Mouse (Mus musculus): Measurements from ENCODE around the gene Exosc9. TPM values are rescaled to one million over a fixed set of nuclear protein-coding genes. Genes with fewer than 3 reads are reported as not detected.

The Exosc9 gene
- polyA plus RNA-seq, 1 experiment from 2014 or later: 24.8 TPM

DNA sequence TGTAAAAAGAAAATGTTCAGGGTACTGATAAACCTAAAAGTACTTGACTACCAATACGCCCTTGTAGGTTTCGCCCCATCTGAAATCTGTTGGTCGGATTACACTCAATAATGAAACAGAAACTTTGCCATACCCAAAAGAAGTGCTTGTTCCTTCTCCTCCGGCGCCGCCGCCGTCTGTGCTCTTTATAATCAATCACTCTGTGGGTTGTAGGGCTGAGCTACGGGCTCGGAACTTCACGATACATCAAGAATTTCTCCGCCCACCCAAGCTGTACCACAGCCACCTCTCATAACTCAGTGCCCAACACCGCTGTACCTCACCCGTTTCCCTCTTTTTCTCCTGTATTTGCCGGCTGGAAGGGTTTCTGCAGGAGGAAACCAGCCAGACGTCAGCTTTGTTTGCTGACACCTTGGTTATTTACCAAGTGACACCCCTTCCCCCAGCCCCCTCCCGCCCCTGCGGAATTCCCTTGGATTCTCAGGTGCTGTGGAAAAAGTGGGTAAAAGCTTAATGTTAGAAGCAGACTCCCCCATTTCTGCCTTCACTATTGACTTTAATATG, 20.3 kb upstream of the Exosc9 start:
- Histone ChIP-seq H3K27ac (ENCODE audit: low read depth) (no peak overlapping the region), H3K4me1 (ENCODE audit: insufficient read depth) (peaks cover 8% of the 10 kb centered on the region), H3K9me3 (ENCODE audit: low read length) (no peaks in the 10 kb centered on the region), H3K36me3 (replicated peaks; ENCODE audit: insufficient read depth, low read length) (no peaks in the 10 kb centered on the region), H3K4me2 (ENCODE audit: low read depth, low read length) (peak overlapping the region; percentile 68), H3K27me3 (ENCODE audit: insufficient read depth, low read length) (no peaks in the 10 kb centered on the region), H3K4me3 (ENCODE audit: low read depth, low read length) (peak overlapping the region; percentile 46), H3K9ac (replicated peaks) (peak overlapping the region; percentile 52)
- DNase-seq: no peak
- WGBS (ENCODE audit: insufficient replicate concordance): 3% methylated on average over 18 of the region's 18 CpGs
- TF ChIP-seq EP300 (IDR thresholded peaks at IDR 0.05; ENCODE audit: low read depth): no peak
- no peak for TF ChIP-seq CTCF (IDR thresholded peaks at IDR 0.05; ENCODE audit: low read depth)
- no peak; the same call in 1 of the 2 replicates for ATAC-seq

DNA sequence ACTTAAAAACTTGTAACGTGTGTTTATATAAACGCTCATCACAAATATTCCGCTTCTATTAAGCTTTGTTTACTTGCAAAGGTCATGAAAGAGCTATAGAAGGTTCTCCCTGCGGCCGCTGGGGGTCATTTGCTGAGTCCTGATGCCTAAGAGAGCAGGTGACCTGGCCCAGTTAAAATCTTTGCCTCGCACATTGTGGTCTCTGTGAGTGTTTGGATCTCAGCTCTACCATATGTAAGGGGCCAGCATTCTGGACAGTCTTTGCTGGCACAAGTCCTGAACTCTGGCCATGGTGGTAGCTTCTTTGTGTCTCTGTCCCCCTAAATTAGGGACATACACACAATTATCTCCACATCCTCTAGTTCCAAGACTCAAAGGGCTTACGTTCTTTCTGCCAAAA, 19.7 kb upstream of the Exosc9 start:
- no peaks in the 10 kb centered on the region for H3K36me3 ChIP-seq (replicated peaks; ENCODE audit: insufficient read depth, low read length)
- H3K27ac ChIP-seq (ENCODE audit: low read depth): 0 out of 2 replicates have a peak overlapping the region, but pooled peaks have one; percentile 44
- H3K9me3 ChIP-seq (ENCODE audit: low read length): no peaks in the 10 kb centered on the region
- H3K4me3 ChIP-seq (ENCODE audit: low read depth, low read length): no peak overlapping the region
- WGBS (ENCODE audit: insufficient replicate concordance): 32% methylated on average over 7 of the region's 7 CpGs
- no peak for DNase-seq
- H3K4me1 ChIP-seq (ENCODE audit: insufficient read depth): peaks cover 8% of the 10 kb centered on the region
- H3K4me2 ChIP-seq (ENCODE audit: low read depth, low read length): peak overlapping the region; percentile 68; the same call in 1 of the 2 replicates
- H3K27me3 ChIP-seq (ENCODE audit: insufficient read depth, low read length): no peaks in the 10 kb centered on the region
- peak; percentile 55; the same call in 1 of the 2 replicates for ATAC-seq
- TF ChIP-seq CTCF (IDR thresholded peaks at IDR 0.05; ENCODE audit: low read depth) (no peak), EP300 (IDR thresholded peaks at IDR 0.05; ENCODE audit: low read depth) (no peak)
- H3K9ac ChIP-seq (replicated peaks): no peak overlapping the region

DNA sequence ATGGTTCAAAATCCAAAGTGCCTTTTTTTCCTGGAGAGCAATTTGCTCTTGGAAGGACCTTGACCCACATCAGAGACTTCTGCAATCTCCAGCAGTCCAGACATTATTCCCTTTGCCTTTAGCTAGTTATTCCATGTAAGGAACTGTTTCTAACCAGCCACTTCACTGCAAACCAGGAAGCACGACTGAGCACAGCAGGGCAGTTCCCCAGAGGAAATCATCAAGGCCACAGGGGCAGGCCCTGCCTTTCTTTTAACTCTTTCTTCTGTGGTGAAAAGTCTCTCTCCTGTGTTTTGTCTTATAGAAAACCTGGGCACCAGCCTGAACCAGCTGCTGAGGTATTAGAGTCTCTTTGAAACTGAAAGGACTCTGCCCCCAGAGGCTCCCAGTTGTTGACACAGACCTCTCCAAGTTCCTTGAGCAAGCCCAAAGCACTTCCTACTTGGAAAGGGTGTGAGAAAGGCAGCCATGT, 19.2 kb upstream of the Exosc9 start:
- Histone ChIP-seq H3K36me3 (replicated peaks; ENCODE audit: insufficient read depth, low read length) (no peaks in the 10 kb centered on the region), H3K9ac (replicated peaks) (no peak overlapping the region), H3K4me2 (ENCODE audit: low read depth, low read length) (no peak overlapping the region), H3K4me1 (ENCODE audit: insufficient read depth) (peaks cover 8% of the 10 kb centered on the region), H3K9me3 (ENCODE audit: low read length) (no peaks in the 10 kb centered on the region), H3K4me3 (ENCODE audit: low read depth, low read length) (no peak overlapping the region), H3K27me3 (ENCODE audit: insufficient read depth, low read length) (no peaks in the 10 kb centered on the region), H3K27ac (ENCODE audit: low read depth) (0 out of 2 replicates have a peak overlapping the region, but pooled peaks have one; percentile 44)
- TF ChIP-seq EP300 (IDR thresholded peaks at IDR 0.05; ENCODE audit: low read depth): no peak
- no peak for TF ChIP-seq CTCF (IDR thresholded peaks at IDR 0.05; ENCODE audit: low read depth)
- 0% methylated on average over 1 of the region's 1 CpGs for WGBS (ENCODE audit: insufficient replicate concordance)
- ATAC-seq (peak; percentile 33), DNase-seq (no peak)

DNA sequence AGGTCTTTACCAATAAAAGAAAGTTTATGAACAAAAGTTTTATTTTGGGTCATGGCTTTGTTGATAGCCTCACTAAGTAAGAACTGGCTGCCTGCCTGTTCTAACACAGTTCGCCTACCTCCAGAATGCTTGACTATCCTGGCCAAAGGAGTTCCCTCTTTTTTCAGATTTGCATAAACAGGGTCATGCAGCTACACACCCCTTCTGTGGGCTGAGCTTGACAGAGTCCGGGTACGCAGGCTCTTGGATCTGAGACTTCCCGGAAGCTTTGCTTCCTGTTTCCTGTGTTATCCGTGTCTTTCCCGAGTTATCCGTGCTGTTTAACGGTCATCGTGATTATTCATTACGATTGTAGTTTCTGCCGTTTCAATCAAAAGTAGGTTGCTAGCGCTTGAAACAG, 16.4 kb upstream of the Exosc9 start:
- Histone ChIP-seq H3K4me3 (ENCODE audit: low read depth, low read length) (no peak overlapping the region), H3K36me3 (replicated peaks; ENCODE audit: insufficient read depth, low read length) (no peaks in the 10 kb centered on the region), H3K4me1 (ENCODE audit: insufficient read depth) (peaks cover 8% of the 10 kb centered on the region), H3K4me2 (ENCODE audit: low read depth, low read length) (no peak overlapping the region), H3K27ac (ENCODE audit: low read depth) (no peak overlapping the region), H3K27me3 (ENCODE audit: insufficient read depth, low read length) (no peaks in the 10 kb centered on the region), H3K9ac (replicated peaks) (no peak overlapping the region), H3K9me3 (ENCODE audit: low read length) (no peaks in the 10 kb centered on the region)
- 69% methylated on average over 12 of the region's 12 CpGs for WGBS (ENCODE audit: insufficient replicate concordance)
- TF ChIP-seq CTCF (IDR thresholded peaks at IDR 0.05; ENCODE audit: low read depth) (no peak), EP300 (IDR thresholded peaks at IDR 0.05; ENCODE audit: low read depth) (no peak)
- DNase-seq (no peak), ATAC-seq (no peak)

DNA sequence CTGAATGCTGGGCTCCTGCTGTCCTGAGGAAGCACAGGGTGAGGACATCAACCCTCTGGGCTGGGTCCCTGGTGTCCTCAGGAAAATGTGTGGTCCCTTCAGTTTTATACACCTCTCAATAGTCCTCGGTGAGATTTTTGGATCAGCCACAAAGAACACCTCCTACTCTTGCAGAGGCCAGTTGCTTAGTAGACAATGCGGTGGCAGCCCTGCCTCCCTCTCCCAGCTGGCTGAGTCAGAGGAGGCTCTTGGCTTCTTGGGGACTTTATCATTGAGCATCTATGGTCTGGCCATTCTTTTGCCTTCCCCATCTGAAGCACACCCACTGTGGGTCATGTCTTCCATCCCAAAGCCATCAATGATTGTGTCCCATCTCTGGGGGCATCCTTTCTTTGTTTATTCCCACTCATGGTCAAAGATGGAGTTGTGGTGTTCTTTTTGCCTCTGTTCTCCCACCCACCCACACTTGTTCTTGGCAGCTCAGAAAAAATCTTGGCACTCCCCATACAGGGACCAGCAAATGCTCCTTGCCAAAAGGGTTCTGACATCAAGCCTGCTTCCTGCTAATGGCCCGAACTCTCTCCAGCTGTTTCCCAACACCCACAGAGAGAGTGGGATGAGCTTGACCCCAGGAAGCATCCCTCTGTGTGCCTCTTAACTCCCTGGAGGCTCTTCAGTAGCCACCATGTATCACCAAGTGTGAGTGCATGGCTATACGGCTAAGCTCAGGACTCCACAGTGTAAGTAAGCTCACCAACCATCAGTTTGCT, 14.5 kb upstream of the Exosc9 start:
- H3K36me3 ChIP-seq (replicated peaks; ENCODE audit: insufficient read depth, low read length): no peaks in the 10 kb centered on the region
- ATAC-seq (no peak), DNase-seq (no peak)
- 70% methylated on average over 4 of the region's 4 CpGs for WGBS (ENCODE audit: insufficient replicate concordance)
- no peak overlapping the region for H3K4me2 ChIP-seq (ENCODE audit: low read depth, low read length)
- H3K27me3 ChIP-seq (ENCODE audit: insufficient read depth, low read length): no peaks in the 10 kb centered on the region
- no peak overlapping the region for H3K27ac ChIP-seq (ENCODE audit: low read depth)
- no peak overlapping the region for H3K9ac ChIP-seq (replicated peaks)
- no peaks in the 10 kb centered on the region for H3K9me3 ChIP-seq (ENCODE audit: low read length)
- peaks cover 6% of the 10 kb centered on the region for H3K4me1 ChIP-seq (ENCODE audit: insufficient read depth)
- H3K4me3 ChIP-seq (ENCODE audit: low read depth, low read length): no peak overlapping the region
- TF ChIP-seq EP300 (IDR thresholded peaks at IDR 0.05; ENCODE audit: low read depth) (no peak), CTCF (IDR thresholded peaks at IDR 0.05; ENCODE audit: low read depth) (no peak)

DNA sequence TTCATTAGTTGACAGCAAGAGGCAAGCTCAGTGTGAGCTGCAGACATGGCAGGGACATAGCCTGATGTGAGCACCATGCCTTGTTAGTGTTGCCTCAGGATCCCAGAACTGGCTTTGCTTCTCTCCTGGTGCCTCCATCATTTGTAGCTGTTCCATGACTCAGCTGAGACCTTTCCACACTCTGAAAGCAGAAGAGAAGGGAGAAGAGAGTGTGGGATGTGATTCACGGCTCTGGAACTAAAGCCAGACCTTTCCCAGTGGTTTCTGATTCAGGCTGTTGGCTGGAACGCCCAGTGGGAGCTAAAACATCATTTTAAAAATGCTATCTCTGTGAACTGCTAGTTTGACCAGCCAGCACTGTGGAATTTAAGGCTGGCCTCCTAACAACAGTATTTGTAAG, 11.7 kb upstream of the Exosc9 start:
- H3K4me2 ChIP-seq (ENCODE audit: low read depth, low read length): no peak overlapping the region
- no peaks in the 10 kb centered on the region for H3K27me3 ChIP-seq (ENCODE audit: insufficient read depth, low read length)
- H3K27ac ChIP-seq (ENCODE audit: low read depth): no peak overlapping the region
- no peak for ATAC-seq
- 58% methylated on average over 2 of the region's 2 CpGs for WGBS (ENCODE audit: insufficient replicate concordance)
- H3K4me1 ChIP-seq (ENCODE audit: insufficient read depth): no peaks in the 10 kb centered on the region
- H3K36me3 ChIP-seq (replicated peaks; ENCODE audit: insufficient read depth, low read length): no peaks in the 10 kb centered on the region
- H3K9me3 ChIP-seq (ENCODE audit: low read length): no peaks in the 10 kb centered on the region
- no peak for TF ChIP-seq CTCF (IDR thresholded peaks at IDR 0.05; ENCODE audit: low read depth)
- no peak for TF ChIP-seq EP300 (IDR thresholded peaks at IDR 0.05; ENCODE audit: low read depth)
- H3K9ac ChIP-seq (replicated peaks): no peak overlapping the region
- H3K4me3 ChIP-seq (ENCODE audit: low read depth, low read length): no peak overlapping the region
- DNase-seq: no peak
